Mouse (Mus musculus): ENCODE measurements around the gene Kynu. TPM values are rescaled to one million over a fixed set of nuclear protein-coding genes. Genes with fewer than 3 reads are reported as not detected.

The Kynu gene
- polyA plus RNA-seq, 1 experiment from 2014 or later = 0.76 TPM

- Histone ChIP-seq H3K27ac (no peak overlapping the region), H3K36me3 (no peaks in the 10 kb centered on the region), H3K27me3 (replicated peaks) (no peaks in the 10 kb centered on the region), H3K4me1 (no peaks in the 10 kb centered on the region), H3K4me2 (no peak overlapping the region), H3K9ac (no peak overlapping the region), H3K4me3 (no peak overlapping the region), H3K9me3 (replicated peaks) (no peaks in the 10 kb centered on the region)
- peak; percentile 62; the same call in 1 of the 2 replicates for ATAC-seq
- WGBS (ENCODE audit: insufficient replicate concordance) = under 1% methylated on average over 6 of the region's 6 CpGs
Measured at GRCm38 (mm10) chr2:43673619-43674018, 118.5 kb downstream of the Kynu start.

- H3K4me2 ChIP-seq = no peak overlapping the region
- WGBS (ENCODE audit: insufficient replicate concordance) = 29% methylated on average over 3 of the region's 3 CpGs
- H3K4me1 ChIP-seq = no peaks in the 10 kb centered on the region
- H3K27me3 ChIP-seq (replicated peaks) = no peaks in the 10 kb centered on the region
- H3K4me3 ChIP-seq = no peak overlapping the region
- H3K9me3 ChIP-seq (replicated peaks) = no peaks in the 10 kb centered on the region
- no peak for ATAC-seq
- H3K27ac ChIP-seq = no peak overlapping the region
- H3K36me3 ChIP-seq = no peaks in the 10 kb centered on the region
- H3K9ac ChIP-seq = no peak overlapping the region
Measured at GRCm38 (mm10) chr2:43674098-43674497, 119.0 kb downstream of the Kynu start.

GRCm38 (mm10) chr2:43675277-43675676 lies 120.1 kb downstream of the Kynu start:
- Histone ChIP-seq H3K9me3 (replicated peaks) (no peaks in the 10 kb centered on the region), H3K4me2 (no peak overlapping the region), H3K4me1 (no peaks in the 10 kb centered on the region), H3K27ac (no peak overlapping the region), H3K36me3 (no peaks in the 10 kb centered on the region), H3K4me3 (no peak overlapping the region), H3K27me3 (replicated peaks) (no peaks in the 10 kb centered on the region), H3K9ac (no peak overlapping the region)
- 41% methylated on average over 4 of the region's 4 CpGs for WGBS (ENCODE audit: insufficient replicate concordance)
- no peak for ATAC-seq

- Histone ChIP-seq H3K4me3 (no peak overlapping the region), H3K27ac (no peak overlapping the region), H3K4me2 (no peak overlapping the region), H3K36me3 (no peaks in the 10 kb centered on the region), H3K9ac (no peak overlapping the region), H3K4me1 (no peaks in the 10 kb centered on the region), H3K9me3 (replicated peaks) (no peaks in the 10 kb centered on the region), H3K27me3 (replicated peaks) (no peaks in the 10 kb centered on the region)
- WGBS (ENCODE audit: insufficient replicate concordance) = 66% methylated on average over 2 of the region's 2 CpGs
- ATAC-seq = no peak
Measured at GRCm38 (mm10) chr2:43690402-43690801, 135.3 kb downstream of the Kynu start.

- H3K4me1 ChIP-seq = no peaks in the 10 kb centered on the region
- no peaks in the 10 kb centered on the region for H3K27me3 ChIP-seq (replicated peaks)
- WGBS (ENCODE audit: insufficient replicate concordance) = 75% methylated on average over 2 of the region's 2 CpGs
- no peak overlapping the region for H3K27ac ChIP-seq
- H3K36me3 ChIP-seq = no peaks in the 10 kb centered on the region
- H3K9me3 ChIP-seq (replicated peaks) = no peaks in the 10 kb centered on the region
- H3K4me2 ChIP-seq = no peak overlapping the region
- ATAC-seq = no peak
- H3K9ac ChIP-seq = no peak overlapping the region
- H3K4me3 ChIP-seq = no peak overlapping the region
Measured at GRCm38 (mm10) chr2:43691290-43691689, 136.2 kb downstream of the Kynu start.

- Histone ChIP-seq H3K9me3 (replicated peaks) (no peaks in the 10 kb centered on the region), H3K9ac (no peak overlapping the region), H3K4me3 (no peak overlapping the region), H3K4me1 (no peaks in the 10 kb centered on the region), H3K27me3 (replicated peaks) (no peaks in the 10 kb centered on the region), H3K36me3 (no peaks in the 10 kb centered on the region), H3K4me2 (no peak overlapping the region), H3K27ac (no peak overlapping the region)
- no peak for ATAC-seq
- 66% methylated on average over 3 of the region's 3 CpGs for WGBS (ENCODE audit: insufficient replicate concordance)
Measured at GRCm38 (mm10) chr2:43695635-43696034, 140.5 kb downstream of the Kynu start.

- WGBS (ENCODE audit: insufficient replicate concordance) = 76% methylated on average over 2 of the region's 2 CpGs
- H3K36me3 ChIP-seq = no peaks in the 10 kb centered on the region
Measured at GRCm38 (mm10) chr2:43712611-43713138, 157.5 kb downstream of the Kynu start.

GRCm38 (mm10) chr2:43722446-43723103 lies 167.4 kb downstream of the Kynu start:
- no peak overlapping the region for H3K9ac ChIP-seq
- peak overlapping the region; percentile 37 for H3K4me2 ChIP-seq
- H3K27ac ChIP-seq = no peak overlapping the region
- 0 out of 2 replicates have a peak, but pooled peaks have one; percentile 35 for ATAC-seq
- H3K4me3 ChIP-seq = no peak overlapping the region
- WGBS (ENCODE audit: insufficient replicate concordance) = 17% methylated on average over 14 of the region's 14 CpGs
- H3K4me1 ChIP-seq = no peaks in the 10 kb centered on the region
- H3K36me3 ChIP-seq = no peaks in the 10 kb centered on the region
- H3K27me3 ChIP-seq (replicated peaks) = no peaks in the 10 kb centered on the region
- H3K9me3 ChIP-seq (replicated peaks) = no peaks in the 10 kb centered on the region

More at GRCm38 (mm10) chr2:43712611-43713138, 157.5 kb downstream of the Kynu start:
- Histone ChIP-seq H3K4me1 (no peaks in the 10 kb centered on the region), H3K9ac (no peak overlapping the region), H3K27ac (no peak overlapping the region), H3K4me3 (no peak overlapping the region), H3K9me3 (replicated peaks) (no peaks in the 10 kb centered on the region), H3K27me3 (replicated peaks) (no peaks in the 10 kb centered on the region), H3K4me2 (no peak overlapping the region)
- no peak for ATAC-seq

GRCm38 (mm10) chr2:43723104-43723541 lies 168.0 kb downstream of the Kynu start:
- ATAC-seq = 0 out of 2 replicates have a peak, but pooled peaks have one; percentile 27
- Histone ChIP-seq H3K9me3 (replicated peaks) (no peaks in the 10 kb centered on the region), H3K9ac (no peak overlapping the region), H3K36me3 (no peaks in the 10 kb centered on the region), H3K27me3 (replicated peaks) (no peaks in the 10 kb centered on the region), H3K27ac (no peak overlapping the region), H3K4me1 (no peaks in the 10 kb centered on the region), H3K4me3 (no peak overlapping the region), H3K4me2 (peak overlapping the region; percentile 37)
- WGBS (ENCODE audit: insufficient replicate concordance) = 63% methylated on average over 7 of the region's 7 CpGs

GRCm38 (mm10) chr2:43727181-43727580 lies 172.1 kb downstream of the Kynu start:
- H3K27ac ChIP-seq = no peak overlapping the region
- no peaks in the 10 kb centered on the region for H3K9me3 ChIP-seq (replicated peaks)
- peak overlapping the region; percentile 56; the same call in 1 of the 2 replicates for H3K4me2 ChIP-seq
- ATAC-seq = no peak
- no peaks in the 10 kb centered on the region for H3K4me1 ChIP-seq
- no peaks in the 10 kb centered on the region for H3K27me3 ChIP-seq (replicated peaks)
- no peak overlapping the region for H3K9ac ChIP-seq
- no peak overlapping the region for H3K4me3 ChIP-seq
- 56% methylated on average over 5 of the region's 5 CpGs for WGBS (ENCODE audit: insufficient replicate concordance)
- no peaks in the 10 kb centered on the region for H3K36me3 ChIP-seq

GRCm38 (mm10) chr2:43727693-43728092 lies 172.6 kb downstream of the Kynu start:
- no peak overlapping the region for H3K9ac ChIP-seq
- peak overlapping the region; percentile 56 for H3K4me2 ChIP-seq
- no peaks in the 10 kb centered on the region for H3K27me3 ChIP-seq (replicated peaks)
- H3K4me1 ChIP-seq = no peaks in the 10 kb centered on the region; the same call in 1 of the 2 replicates
- 19% methylated on average over 8 of the region's 8 CpGs for WGBS (ENCODE audit: insufficient replicate concordance)
- ATAC-seq = no peak
- no peaks in the 10 kb centered on the region for H3K36me3 ChIP-seq
- no peak overlapping the region for H3K27ac ChIP-seq
- H3K9me3 ChIP-seq (replicated peaks) = no peaks in the 10 kb centered on the region
- peak overlapping the region; percentile 27 for H3K4me3 ChIP-seq

GRCm38 (mm10) chr2:43728831-43729230 lies 173.7 kb downstream of the Kynu start:
- no peaks in the 10 kb centered on the region for H3K27me3 ChIP-seq (replicated peaks)
- no peaks in the 10 kb centered on the region for H3K36me3 ChIP-seq
- WGBS (ENCODE audit: insufficient replicate concordance) = 79% methylated on average over 3 of the region's 3 CpGs
- ATAC-seq = no peak
- H3K9ac ChIP-seq = no peak overlapping the region
- H3K4me2 ChIP-seq = no peak overlapping the region
- no peak overlapping the region for H3K27ac ChIP-seq
- no peaks in the 10 kb centered on the region; the same call in 1 of the 2 replicates for H3K4me1 ChIP-seq
- no peak overlapping the region for H3K4me3 ChIP-seq
- H3K9me3 ChIP-seq (replicated peaks) = no peaks in the 10 kb centered on the region

Measured in liver, embryonic 12.5 days (tissue).